Mouse (Mus musculus) cerebellum, adult 9-11 months (tissue): Measurements from ENCODE around the gene Duoxa1.
"Not testable (repeated sequence)": the region's sequence is repeated elsewhere in the genome, so short reads cannot be mapped to it uniquely, and the experiment has no call there.

Experiments used
- DNase-seq: peaks from one replicate; pipeline ENCODE4 v3.0.0; 2022

Gene Duoxa1

DNA sequence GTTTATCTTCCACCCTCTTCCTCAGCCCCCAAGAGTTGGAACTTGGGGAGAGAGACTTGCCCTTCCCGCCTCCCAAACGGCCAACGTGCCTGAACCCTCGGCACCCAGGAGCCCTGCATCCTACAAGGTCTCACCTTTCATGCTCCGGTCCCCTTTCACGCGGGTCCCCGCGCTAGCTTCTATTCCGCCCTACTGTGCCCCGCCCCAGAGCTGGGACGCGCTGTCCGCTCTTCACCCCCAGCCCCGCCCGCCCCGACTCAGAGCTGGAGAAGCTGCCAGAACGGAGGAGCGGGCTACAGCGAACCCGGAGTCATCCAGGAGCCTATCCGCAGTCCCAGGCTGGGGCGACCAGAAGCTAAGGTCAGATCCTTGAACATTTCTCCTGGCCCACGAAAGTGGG, at the start of gene Duoxa1:
TSS of gene Duoxa1 (minus strand) at position 195 of the 400 bp plus-strand sequence.
- no peak for DNase-seq

- peak; percentile 61 for DNase-seq
These were observed 49.3 kb upstream of the Duoxa1 start for GRCm38 (mm10) chr2:122362622-122363523.

DNA sequence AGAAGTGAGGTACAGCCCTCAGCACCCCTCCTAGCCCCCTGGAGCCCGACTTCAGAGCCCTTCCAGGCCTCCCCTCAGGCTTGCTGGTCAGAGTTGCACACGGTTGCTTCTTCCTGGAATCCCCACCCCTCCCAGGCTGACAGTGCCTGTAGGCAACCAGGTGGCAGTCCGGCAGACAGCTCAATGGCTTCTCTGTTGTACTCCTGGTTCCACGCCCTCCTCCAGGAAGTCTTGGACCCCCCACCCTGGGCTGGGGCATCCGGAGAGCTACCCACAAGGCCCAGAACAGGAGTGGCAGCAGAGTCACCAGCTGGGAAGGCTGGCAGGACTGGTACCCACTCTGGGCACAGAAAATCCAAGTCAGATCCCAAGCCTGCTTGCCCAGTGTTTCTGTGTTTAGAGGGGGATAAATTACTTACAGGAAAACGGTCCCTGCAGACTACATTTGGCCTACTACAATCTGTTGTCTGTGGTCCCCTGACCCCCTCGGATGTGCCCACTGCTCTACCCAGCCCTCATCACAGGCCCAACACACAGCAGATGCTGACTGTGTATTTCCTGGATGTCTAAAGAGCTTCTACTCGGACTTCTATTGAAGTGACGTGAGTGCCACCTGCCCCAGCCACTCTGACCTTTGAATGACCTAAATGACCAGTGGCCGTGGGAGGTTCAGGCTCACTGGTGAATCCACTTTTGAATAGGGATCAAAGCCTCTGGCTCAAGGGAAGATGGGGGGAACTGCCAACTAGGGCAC, 48.5 kb upstream of the Duoxa1 start:
- peak; percentile 87 for DNase-seq

DNA sequence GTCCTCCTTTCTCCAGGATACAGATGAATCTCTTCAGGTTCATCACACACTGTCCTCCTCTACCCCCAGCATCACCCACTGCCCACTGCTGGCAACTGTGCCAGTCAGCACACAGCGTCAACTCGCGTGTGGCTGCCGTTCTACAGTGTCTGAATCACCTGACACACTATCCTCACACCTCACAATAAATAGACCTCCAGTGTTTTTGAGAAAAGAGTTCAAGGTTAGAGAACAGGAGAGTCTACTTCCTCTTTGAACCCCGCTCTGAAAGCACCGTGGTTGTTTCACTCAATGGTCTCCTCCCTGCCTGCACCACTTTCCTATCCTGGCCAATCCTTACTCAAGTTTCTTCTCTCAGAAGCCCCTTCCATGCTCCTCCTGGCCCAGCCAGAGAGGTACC, 47.7 kb upstream of the Duoxa1 start:
- peak; percentile 28 for DNase-seq

- DNase-seq, result peak; percentile 37
These were observed 46.8 kb upstream of the Duoxa1 start for GRCm38 (mm10) chr2:122360310-122360709.

GRCm38 (mm10) chr2:122356187-122356586, 42.7 kb upstream of the Duoxa1 start:
- peak; percentile 54 for DNase-seq

DNA sequence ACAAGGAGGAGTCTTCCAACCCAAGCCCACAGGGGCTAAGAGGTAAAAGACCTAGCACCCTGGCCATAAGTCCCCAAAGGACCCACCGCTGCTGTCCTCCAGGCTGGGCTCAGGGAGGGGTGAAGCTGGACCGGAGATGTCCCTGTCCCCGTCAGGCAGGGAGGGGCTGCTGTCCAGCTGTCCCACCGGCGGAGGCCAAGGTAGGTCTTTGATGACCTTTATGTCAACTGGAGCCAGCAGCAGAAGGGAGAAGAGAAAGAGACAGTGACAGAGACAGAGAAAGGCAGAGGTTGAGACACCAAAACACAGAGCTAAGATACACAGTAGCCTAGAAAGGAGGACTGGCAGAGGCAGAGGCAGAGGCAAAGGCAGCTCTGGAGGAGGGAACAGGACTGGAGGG, 41.9 kb upstream of the Duoxa1 start:
- DNase-seq, result peak; percentile 62

DNA sequence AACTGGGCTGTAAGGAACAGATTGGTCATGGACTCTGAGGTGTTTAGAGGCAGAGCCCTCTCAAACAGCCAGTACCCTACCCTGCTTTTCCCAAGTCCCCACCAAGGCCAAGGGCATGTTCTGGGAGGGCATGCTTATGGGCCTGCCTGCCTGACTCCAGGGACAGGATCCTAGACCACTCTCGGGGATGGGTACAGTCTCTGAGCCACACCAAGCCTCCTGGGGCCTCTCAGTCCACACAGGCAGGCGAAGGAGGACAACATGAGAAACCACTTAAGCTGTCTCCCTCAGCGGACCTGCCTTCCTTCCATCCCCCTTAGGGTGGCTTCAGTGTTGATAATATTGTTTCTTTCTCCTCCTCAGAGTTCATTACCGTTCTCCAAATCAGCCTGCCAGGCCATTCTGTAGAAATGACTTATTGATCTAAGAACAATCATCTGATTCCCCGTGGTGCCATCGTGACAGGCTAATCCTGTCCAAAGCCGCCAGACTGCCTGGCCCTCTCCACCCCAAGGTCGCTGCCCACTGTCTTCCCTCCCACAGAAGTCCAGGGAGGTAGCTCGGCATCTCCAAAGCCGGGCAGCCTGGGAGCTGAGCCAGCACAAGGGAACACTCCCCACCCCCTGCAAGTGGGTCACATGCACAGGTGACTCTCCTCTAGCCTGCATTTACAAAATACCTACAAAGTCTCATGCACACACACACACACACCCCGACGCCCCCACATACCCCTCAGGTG, 40.8 kb upstream of the Duoxa1 start:
- DNase-seq, result peak; percentile 88

GRCm38 (mm10) chr2:122353765-122354164, 40.2 kb upstream of the Duoxa1 start:
- DNase-seq, result peak; percentile 72

- peak; percentile 85 for DNase-seq
These were observed 39.5 kb upstream of the Duoxa1 start for GRCm38 (mm10) chr2:122352992-122353391.

DNA sequence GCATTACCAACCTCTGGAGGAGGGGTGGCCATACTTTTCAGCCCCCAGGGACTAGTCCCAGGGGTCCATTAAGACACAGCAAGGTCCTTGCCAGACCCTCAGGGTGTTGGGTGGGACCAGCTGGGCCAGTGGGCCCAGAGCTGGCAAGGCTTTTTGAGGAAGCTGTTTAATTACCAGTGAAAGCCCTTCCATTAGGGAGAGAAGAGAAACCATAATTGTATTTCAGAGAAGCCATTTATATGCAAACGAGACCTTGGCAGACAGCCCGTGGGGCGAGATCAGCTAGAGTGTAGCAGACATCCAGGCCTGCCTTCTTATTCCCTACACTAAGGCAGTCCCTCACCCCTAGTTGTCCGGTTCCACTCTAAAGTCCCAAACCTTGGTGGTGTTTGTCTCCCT, 38.4 kb upstream of the Duoxa1 start:
- peak; percentile 71 for DNase-seq

GRCm38 (mm10) chr2:122351156-122351930, 37.8 kb upstream of the Duoxa1 start:
- peak; percentile 59 for DNase-seq

GRCm38 (mm10) chr2:122349136-122349785, 35.7 kb upstream of the Duoxa1 start:
- DNase-seq, result peak; percentile 76

DNA sequence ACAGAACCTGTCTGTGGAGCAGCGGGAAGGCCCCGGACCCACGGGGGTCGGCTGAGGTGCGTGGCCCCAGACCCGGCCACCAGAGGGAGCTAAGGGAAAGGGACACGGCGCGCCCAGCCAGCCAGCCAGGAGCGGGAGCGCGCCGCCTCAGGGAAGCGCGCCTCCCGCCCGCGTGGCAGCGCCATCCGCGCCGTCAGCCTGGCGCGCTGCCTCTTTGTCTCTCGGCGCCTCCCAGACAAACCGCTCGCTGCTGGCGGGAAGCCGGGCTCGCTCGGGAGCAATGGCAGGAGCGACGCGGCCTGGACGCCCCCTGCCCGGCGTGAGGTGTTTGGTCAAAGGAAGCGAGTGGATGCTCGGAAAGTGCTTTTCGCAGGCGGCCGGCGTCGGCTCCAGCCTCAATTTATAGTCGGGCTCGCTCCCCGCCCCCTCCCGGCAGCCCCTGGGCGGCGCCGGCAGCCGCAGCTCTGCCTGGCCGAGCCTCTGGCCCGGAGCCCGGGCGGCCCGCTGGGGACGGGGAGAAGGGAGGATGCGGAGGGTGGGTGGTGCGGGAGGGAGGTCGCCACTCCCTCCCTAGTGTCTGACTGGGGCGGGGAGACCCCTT, 35.1 kb upstream of the Duoxa1 start:
- DNase-seq, result peak; percentile 94

- DNase-seq, result peak; percentile 54
These were observed 33.7 kb upstream of the Duoxa1 start for GRCm38 (mm10) chr2:122347257-122347656.

DNA sequence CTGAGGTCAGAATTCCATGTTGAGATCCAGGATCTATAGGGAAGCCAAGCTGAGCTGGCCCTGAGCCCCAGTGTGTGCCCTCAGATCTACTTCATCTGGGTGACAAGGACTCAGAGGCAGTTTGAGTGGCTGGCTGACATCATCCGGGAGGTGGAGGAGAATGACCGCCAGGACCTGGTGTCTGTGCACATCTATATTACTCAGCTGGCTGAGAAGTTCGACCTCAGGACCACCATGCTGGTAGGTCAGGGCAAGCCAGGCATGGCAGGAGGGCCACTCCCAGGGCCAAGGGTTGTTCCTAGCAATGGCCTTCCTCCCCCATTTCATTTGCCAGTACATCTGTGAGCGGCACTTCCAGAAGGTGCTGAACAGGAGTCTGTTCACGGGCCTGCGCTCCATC, 32.6 kb upstream of the Duoxa1 start:
- peak; percentile 54 for DNase-seq

GRCm38 (mm10) chr2:122345106-122345893, 31.8 kb upstream of the Duoxa1 start:
- peak; percentile 65 for DNase-seq

DNA sequence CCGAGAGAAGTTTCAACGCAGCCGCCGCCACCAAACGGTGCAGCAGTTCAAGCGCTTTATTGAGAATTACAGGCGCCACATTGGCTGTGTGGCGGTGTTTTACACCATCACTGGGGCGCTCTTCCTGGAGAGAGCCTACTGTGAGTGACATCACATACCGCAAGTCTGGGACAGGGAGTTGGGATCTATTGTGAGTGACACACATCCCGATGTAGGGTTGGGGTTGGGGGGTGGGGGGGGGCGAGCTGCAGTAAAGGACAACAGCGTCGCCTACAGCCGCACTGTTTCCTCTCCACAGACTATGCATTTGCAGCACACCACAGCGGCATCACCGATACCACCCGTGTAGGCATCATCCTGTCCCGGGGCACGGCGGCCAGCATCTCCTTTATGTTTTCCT, 23.8 kb upstream of the Duoxa1 start:
- DNase-seq, result no peak

GRCm38 (mm10) chr2:122334170-122334569, 20.6 kb upstream of the Duoxa1 start:
- DNase-seq, result no peak

DNA sequence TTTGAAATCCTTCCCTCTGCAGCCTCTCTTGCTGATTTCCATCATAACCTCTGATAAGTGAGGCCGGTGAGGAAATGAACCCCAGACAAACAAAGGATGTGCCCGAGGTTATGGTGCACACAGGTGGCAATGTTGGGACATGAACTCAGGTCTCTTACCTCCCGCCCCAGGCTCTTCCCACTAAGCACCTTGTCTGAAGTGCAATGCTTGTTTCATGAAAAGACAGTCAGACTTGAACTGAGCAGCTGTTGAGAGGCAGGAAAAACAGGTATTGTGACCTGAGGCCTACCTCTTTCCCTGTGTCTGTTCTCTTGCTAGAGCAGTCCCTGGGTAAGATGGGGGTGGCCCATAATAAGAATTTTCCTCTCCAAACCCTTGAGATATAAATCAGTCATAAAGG, 18.7 kb upstream of the Duoxa1 start:
- no peak for DNase-seq

GRCm38 (mm10) chr2:122330317-122330716, 16.8 kb upstream of the Duoxa1 start:
- DNase-seq, result not testable (repeated sequence)
